Mouse (Mus musculus): ENCODE measurements around the gene Dgkg. TPM values are rescaled to one million over a fixed set of nuclear protein-coding genes. Genes with fewer than 3 reads are reported as not detected.

Gene Dgkg
- 4.9 and 12.8 TPM in 2 replicates for polyA plus RNA-seq (2011; ENCODE audit: insufficient read depth, insufficient read length, low replicate concordance, missing spikeins)

DNA sequence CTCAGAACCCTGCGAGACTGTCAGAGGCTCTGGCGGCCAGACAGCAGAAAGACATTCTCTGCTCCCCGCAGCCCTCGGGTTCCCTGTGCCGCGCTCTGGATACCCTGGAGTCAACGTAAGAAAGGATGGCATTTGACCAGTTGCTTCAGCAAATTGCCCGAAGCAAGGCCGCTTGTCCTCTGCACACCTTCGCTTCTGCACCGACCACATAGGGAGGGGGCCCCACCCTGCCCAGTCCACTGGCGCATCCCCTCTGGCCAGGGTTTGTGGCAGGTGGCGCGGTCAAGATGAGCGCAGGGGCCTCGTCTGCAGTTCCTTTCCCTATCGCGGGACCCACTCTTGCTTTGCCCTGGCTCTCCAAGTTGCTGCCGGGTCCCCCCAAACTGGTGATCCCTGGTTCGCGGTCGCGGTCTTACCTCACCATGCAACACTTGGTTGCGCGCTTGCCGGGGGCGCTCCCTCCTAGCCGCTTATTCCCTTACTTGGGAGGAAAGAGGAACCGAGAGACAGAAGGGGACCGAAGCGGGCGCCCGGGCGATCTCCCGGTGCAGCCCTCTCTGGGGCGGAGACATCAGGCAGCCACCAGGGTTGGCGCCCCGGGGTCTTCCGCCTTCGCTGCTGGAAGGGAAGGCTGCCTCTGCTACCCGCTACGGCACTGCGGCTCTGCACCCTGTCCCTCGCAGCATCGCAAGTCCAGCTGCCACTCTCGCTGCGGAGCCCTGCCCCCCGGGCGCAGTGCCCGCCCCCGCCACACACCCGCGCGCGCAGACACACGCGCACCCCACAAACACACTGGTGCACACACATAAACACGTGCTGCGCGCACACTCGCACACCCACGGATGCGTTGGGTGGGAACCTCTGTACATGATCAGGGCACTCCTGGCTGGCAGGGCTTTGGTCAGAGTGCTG lies at the start of gene Dgkg:
TSS of gene Dgkg (minus strand) at position 689 of the 912 bp plus-strand sequence.
- Histone ChIP-seq H3K27ac (ENCODE audit: control insufficient read depth, insufficient read depth, low read depth, low read length, poor library complexity) (peak within 1 kb of the TSS; percentile 90), H3K4me1 (ENCODE audit: control insufficient read depth, insufficient read depth, low read length) (peaks cover 3% of the 10 kb centered on the region)
- under 1% methylated on average over 63 of the region's 63 CpGs for WGBS

DNA sequence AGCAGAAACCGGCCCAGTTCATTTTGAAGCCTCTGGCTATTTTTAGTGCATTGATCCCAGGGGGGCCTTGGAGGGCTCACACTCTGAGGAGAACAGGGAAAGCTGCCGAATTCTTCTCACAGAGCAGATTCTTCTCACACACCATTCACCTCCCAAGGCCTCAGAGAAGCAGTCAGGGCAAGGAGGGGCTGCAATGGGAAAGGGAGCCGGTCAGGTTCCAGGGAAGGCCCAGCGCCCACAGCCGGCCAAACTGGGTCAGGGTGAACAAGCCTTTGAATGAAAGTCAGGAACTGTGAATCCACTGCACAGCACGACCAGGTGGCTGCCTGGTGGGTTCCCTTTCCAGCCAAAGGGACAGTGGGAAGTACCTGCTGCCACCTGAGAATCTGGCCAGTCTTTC lies 47.9 kb upstream of the Dgkg start:
- no peak overlapping the region for H3K4me3 ChIP-seq (replicated peaks; ENCODE audit: control insufficient read depth, low read depth, low read length)
- no peaks in the 10 kb centered on the region for H3K4me1 ChIP-seq (ENCODE audit: control insufficient read depth, insufficient read depth, low read length)
- TF ChIP-seq CTCF (IDR thresholded peaks at IDR 0.05; ENCODE audit: control insufficient read depth, insufficient read depth, low read length) (no peak), POLR2A (IDR thresholded peaks at IDR 0.05; ENCODE audit: borderline replicate concordance, control insufficient read depth, low read depth, low read length) (no peak)
- WGBS: 76% methylated on average over 6 of the region's 6 CpGs
- H3K27ac ChIP-seq (ENCODE audit: control insufficient read depth, insufficient read depth, low read depth, low read length, poor library complexity): no peak overlapping the region

More for the DNA sequence above, at the start of gene Dgkg:
- TF ChIP-seq POLR2A (IDR thresholded peaks at IDR 0.05; ENCODE audit: borderline replicate concordance, control insufficient read depth, low read depth, low read length) (peak; percentile 69; the same call in 1 of the 2 replicates), CTCF (IDR thresholded peaks at IDR 0.05; ENCODE audit: control insufficient read depth, insufficient read depth, low read length) (no peak)
- peak within 1 kb of the TSS; percentile 72 for H3K4me3 ChIP-seq (replicated peaks; ENCODE audit: control insufficient read depth, low read depth, low read length)

DNA sequence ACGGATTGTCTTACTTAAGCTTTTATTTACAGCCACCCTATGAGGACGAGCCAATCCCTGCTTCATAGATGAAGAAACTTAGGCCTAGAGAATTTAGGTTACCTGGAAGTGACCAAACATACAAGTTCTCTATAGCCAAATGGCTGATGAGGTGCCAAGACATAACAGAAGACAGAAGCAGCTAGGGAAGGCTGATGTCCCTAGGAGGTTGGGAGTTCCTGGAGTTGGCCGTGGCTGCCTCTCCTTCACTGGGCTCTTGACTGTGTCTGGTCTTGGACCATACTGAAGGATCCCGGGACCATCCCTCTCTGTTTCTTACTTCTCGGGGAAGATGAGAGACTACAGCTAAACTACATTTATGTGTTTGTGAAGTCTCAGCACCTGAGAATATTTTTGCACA lies 47.1 kb upstream of the Dgkg start:
- no peaks in the 10 kb centered on the region for H3K4me1 ChIP-seq (ENCODE audit: control insufficient read depth, insufficient read depth, low read length)
- H3K4me3 ChIP-seq (replicated peaks; ENCODE audit: control insufficient read depth, low read depth, low read length): no peak overlapping the region
- 84% methylated on average over 5 of the region's 5 CpGs for WGBS
- no peak overlapping the region for H3K27ac ChIP-seq (ENCODE audit: control insufficient read depth, insufficient read depth, low read depth, low read length, poor library complexity)
- no peak for TF ChIP-seq POLR2A (IDR thresholded peaks at IDR 0.05; ENCODE audit: borderline replicate concordance, control insufficient read depth, low read depth, low read length)
- no peak for TF ChIP-seq CTCF (IDR thresholded peaks at IDR 0.05; ENCODE audit: control insufficient read depth, insufficient read depth, low read length)

DNA sequence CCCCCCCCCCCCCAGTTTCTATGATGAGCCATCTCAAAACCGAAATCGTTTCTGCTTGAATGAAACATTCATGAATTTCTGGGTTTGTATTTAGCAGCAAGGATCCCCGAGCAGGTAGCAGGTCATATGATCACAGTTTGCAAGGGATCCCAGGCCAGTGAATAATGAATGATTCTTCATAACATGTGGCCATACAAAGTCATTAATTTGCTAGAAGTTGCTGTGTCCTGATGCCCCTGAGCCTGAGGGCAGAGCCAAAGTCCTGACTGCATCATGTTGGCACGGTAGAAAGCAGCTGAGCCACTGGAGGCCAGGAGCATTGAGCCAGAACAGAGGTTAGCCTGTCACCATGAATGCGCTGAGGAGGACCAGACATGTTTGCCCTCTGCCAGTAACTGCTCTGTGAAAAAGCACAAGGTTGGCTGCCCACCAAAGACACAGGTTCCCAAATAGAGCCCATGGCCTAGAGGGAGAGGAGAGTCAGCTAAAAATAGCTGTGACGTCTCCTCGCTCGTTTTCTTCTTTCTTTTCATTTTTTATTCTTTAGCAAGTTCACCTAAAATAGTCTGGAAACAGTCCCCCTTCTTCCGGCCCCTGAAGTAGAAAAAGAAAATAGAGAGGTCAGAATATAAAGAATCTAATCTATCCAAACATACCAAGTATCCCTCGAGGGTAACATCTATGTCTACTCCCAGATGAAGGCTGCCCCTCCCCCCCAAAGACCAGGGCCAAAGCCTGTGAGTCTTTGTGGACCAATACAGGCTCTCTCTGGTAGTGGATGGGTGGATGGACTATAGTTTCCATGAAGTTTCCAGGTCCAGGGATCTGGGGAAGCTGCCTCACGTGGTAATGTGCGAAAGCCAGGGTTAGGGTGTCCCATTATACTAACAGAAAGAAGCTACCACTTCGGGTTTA lies 42.1 kb upstream of the Dgkg start:
- WGBS: 73% methylated on average over 13 of the region's 13 CpGs
- TF ChIP-seq CTCF (IDR thresholded peaks at IDR 0.05; ENCODE audit: control insufficient read depth, insufficient read depth, low read length): no peak
- no peak for TF ChIP-seq POLR2A (IDR thresholded peaks at IDR 0.05; ENCODE audit: borderline replicate concordance, control insufficient read depth, low read depth, low read length)
- H3K27ac ChIP-seq (ENCODE audit: control insufficient read depth, insufficient read depth, low read depth, low read length, poor library complexity): no peak overlapping the region
- no peaks in the 10 kb centered on the region for H3K4me1 ChIP-seq (ENCODE audit: control insufficient read depth, insufficient read depth, low read length)
- H3K4me3 ChIP-seq (replicated peaks; ENCODE audit: control insufficient read depth, low read depth, low read length): no peak overlapping the region

DNA sequence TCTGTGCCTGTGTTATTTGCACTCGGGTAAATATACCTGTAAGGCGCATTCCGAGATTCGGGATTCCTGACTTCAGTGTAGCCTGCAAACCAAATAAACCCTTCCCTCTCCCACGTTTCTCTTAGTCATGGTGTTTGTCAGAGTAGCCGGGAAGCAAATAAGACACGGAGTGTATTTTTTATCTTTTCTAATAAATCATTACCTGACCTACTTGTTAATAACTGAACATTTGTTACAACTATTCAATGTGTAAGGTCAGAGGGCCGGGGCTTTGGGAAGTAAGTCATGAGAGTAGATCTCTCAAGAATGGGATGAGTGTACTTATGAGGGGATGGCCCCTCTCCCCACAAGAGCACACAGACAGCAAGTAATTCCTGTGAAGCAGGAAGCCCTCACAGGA lies 41.1 kb upstream of the Dgkg start:
- WGBS: 78% methylated on average over 8 of the region's 8 CpGs
- Histone ChIP-seq H3K4me3 (replicated peaks; ENCODE audit: control insufficient read depth, low read depth, low read length) (no peak overlapping the region), H3K4me1 (ENCODE audit: control insufficient read depth, insufficient read depth, low read length) (no peaks in the 10 kb centered on the region), H3K27ac (ENCODE audit: control insufficient read depth, insufficient read depth, low read depth, low read length, poor library complexity) (no peak overlapping the region)
- TF ChIP-seq CTCF (IDR thresholded peaks at IDR 0.05; ENCODE audit: control insufficient read depth, insufficient read depth, low read length) (no peak), POLR2A (IDR thresholded peaks at IDR 0.05; ENCODE audit: borderline replicate concordance, control insufficient read depth, low read depth, low read length) (no peak)

DNA sequence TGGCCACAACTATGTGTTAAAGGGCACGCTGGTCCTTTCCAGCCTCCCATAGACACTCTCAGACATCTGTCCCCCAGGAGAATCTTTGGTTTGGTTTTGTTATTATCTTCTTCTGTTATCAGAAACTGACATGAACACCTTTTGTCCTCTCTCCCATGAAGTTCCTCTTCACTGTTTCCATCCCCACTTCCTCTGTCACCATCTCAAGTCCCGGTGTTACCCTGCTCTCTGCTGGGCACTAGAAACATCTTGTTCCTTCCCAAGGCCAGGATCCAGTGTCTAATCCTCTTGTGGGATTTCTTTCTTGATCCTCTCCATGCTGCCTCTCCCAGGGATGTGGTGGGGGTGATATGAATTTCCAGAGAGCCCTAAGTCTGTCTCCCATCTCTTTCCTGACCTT lies 32.6 kb upstream of the Dgkg start:
- H3K4me3 ChIP-seq (replicated peaks; ENCODE audit: control insufficient read depth, low read depth, low read length): no peak overlapping the region
- WGBS: 26% methylated on average over 2 of the region's 2 CpGs
- H3K4me1 ChIP-seq (ENCODE audit: control insufficient read depth, insufficient read depth, low read length): no peaks in the 10 kb centered on the region
- peak; percentile 23; the same call in 1 of the 2 replicates for TF ChIP-seq CTCF (IDR thresholded peaks at IDR 0.05; ENCODE audit: control insufficient read depth, insufficient read depth, low read length)
- TF ChIP-seq POLR2A (IDR thresholded peaks at IDR 0.05; ENCODE audit: borderline replicate concordance, control insufficient read depth, low read depth, low read length): no peak
- no peak overlapping the region for H3K27ac ChIP-seq (ENCODE audit: control insufficient read depth, insufficient read depth, low read depth, low read length, poor library complexity)

DNA sequence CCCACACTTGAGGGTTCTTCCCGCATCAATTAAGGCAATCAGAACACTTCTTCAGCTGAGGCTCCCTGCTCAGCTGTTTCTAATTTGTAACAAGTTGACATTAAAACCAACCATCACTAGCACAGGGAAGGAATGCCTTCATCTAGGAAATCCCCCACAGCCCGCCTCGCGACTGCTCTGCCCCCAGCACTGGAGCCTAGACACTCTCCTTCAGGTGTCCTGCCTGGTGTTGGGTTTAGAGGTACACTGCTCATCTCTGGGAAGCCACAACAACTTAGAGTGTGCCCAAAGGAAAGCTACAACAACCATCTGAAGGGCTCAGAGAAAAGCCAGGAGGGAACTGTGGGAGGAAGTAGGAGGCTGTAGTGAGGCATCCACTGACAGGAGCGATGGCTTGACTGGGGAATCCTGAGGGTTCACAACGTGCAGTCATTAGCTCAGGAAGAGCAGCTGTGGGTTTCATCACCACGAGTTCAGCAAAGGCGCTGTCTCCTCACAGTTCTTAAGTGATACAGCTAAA lies 30.8 kb upstream of the Dgkg start:
- Histone ChIP-seq H3K27ac (ENCODE audit: control insufficient read depth, insufficient read depth, low read depth, low read length, poor library complexity) (no peak overlapping the region), H3K4me1 (ENCODE audit: control insufficient read depth, insufficient read depth, low read length) (no peaks in the 10 kb centered on the region), H3K4me3 (replicated peaks; ENCODE audit: control insufficient read depth, low read depth, low read length) (no peak overlapping the region)
- 67% methylated on average over 8 of the region's 8 CpGs for WGBS
- TF ChIP-seq CTCF (IDR thresholded peaks at IDR 0.05; ENCODE audit: control insufficient read depth, insufficient read depth, low read length) (no peak), POLR2A (IDR thresholded peaks at IDR 0.05; ENCODE audit: borderline replicate concordance, control insufficient read depth, low read depth, low read length) (no peak)
